Mouse (Mus musculus): ENCODE measurements around the gene Ccdc160. TPM values are rescaled to one million over a fixed set of nuclear protein-coding genes. Genes with fewer than 3 reads are reported as not detected.

Ccdc160 gene
- polyA plus RNA-seq, 1 experiment, result not detected

DNA sequence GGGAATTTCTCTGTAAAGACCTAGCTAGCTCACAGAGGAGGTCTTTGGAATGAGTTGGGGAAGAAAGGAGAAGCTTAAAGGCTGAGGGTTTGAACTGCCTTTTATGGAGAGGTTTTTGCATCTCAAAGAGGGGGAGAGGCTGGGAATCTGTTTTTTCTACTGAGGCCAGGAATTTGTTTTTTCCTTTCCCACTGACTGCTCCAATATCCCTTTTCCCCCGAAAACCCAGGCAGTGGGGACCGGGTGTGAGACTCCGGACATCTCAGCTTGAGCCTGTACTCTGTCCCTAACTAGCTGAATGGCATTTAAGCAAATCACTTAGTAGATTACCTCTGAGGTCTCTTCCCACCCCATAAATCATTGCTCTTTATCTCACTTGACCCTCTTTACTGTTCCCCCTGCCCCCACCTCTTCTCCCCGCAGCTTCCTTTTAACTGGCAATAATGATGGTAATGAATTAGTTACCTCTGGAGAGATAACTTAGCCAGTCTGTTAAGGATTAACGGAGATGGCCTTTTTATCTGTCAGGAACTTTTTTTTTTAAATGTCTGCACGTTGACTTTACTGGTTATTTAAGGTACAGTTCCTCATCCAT lies 37.4 kb upstream of the Ccdc160 start:
- H3K27ac ChIP-seq (ENCODE audit: control insufficient read depth, insufficient read depth, low read length), result no peak overlapping the region
- 85% methylated on average over 6 of the region's 6 CpGs for WGBS
- DNase-seq, result no peak
- no peak overlapping the region for H3K4me3 ChIP-seq (ENCODE audit: control insufficient read depth, insufficient read depth, low read length)
- H3K4me1 ChIP-seq (replicated peaks; ENCODE audit: control insufficient read depth, insufficient read depth, low read length), result peaks cover 13% of the 10 kb centered on the region
- H3K36me3 ChIP-seq (ENCODE audit: control insufficient read depth, insufficient read depth, low read length), result no peaks in the 10 kb centered on the region
- no peaks in the 10 kb centered on the region for H3K27me3 ChIP-seq (ENCODE audit: control insufficient read depth, insufficient read depth, low read length)
- no peak for TF ChIP-seq POLR2A (IDR thresholded peaks at IDR 0.05; ENCODE audit: control insufficient read depth, extremely low read depth, insufficient read depth, low read length, poor library complexity)
- no peak for TF ChIP-seq CTCF (IDR thresholded peaks at IDR 0.05; ENCODE audit: borderline replicate concordance, control insufficient read depth, extremely low read depth, insufficient read depth, low read length, poor library complexity)

DNA sequence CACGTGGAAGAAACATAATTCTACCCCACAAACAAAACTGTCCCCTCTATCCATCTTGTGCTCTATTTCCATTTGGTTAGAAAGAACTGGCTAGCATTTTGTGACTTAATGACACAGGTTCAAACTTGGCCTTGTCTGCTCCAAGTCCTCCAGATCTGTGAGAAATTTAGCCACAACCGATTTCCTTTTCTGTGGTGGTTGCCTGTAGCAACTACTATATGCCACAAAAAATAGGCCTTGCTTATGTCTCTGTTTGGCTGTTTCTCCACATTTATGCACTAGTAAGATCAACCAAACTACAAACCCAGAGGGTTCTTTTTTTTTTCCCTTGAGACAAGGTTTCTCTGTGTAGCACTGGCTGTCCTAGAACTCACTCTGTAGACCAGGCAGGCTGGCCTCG lies 33.8 kb upstream of the Ccdc160 start:
- Histone ChIP-seq H3K4me1 (replicated peaks; ENCODE audit: control insufficient read depth, insufficient read depth, low read length) (peaks cover 19% of the 10 kb centered on the region), H3K27ac (ENCODE audit: control insufficient read depth, insufficient read depth, low read length) (peak overlapping the region; percentile 96), H3K36me3 (ENCODE audit: control insufficient read depth, insufficient read depth, low read length) (no peaks in the 10 kb centered on the region), H3K27me3 (ENCODE audit: control insufficient read depth, insufficient read depth, low read length) (no peaks in the 10 kb centered on the region), H3K4me3 (ENCODE audit: control insufficient read depth, insufficient read depth, low read length) (no peak overlapping the region)
- TF ChIP-seq POLR2A (IDR thresholded peaks at IDR 0.05; ENCODE audit: control insufficient read depth, extremely low read depth, insufficient read depth, low read length, poor library complexity), result no peak
- WGBS, result 18% methylated on average over 3 of the region's 3 CpGs
- peak; percentile 35 for DNase-seq

DNA sequence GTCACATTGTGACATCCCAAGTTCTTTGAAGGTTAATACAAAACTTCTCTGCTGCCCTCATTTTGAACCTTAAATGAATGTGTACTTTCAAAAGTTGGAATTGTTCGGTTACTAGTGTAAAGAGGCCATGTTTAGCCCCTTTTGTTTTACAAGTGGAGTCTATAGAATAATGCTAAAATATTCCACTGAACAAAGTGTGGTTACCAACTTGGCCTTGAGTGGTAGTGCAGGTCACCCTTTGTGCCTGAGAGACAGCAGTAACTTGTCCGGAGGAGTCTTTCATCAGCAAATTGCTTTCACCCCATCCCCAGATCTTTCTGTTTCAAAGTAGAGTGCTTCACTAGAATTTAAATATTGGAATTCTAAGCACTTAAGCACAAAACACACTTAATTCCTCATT lies 31.8 kb upstream of the Ccdc160 start:
- Histone ChIP-seq H3K36me3 (ENCODE audit: control insufficient read depth, insufficient read depth, low read length) (no peaks in the 10 kb centered on the region), H3K27ac (ENCODE audit: control insufficient read depth, insufficient read depth, low read length) (no peak overlapping the region), H3K4me3 (ENCODE audit: control insufficient read depth, insufficient read depth, low read length) (no peak overlapping the region), H3K27me3 (ENCODE audit: control insufficient read depth, insufficient read depth, low read length) (no peaks in the 10 kb centered on the region), H3K4me1 (replicated peaks; ENCODE audit: control insufficient read depth, insufficient read depth, low read length) (peaks cover 16% of the 10 kb centered on the region)
- 80% methylated on average over 2 of the region's 2 CpGs for WGBS
- no peak for DNase-seq
- no peak for TF ChIP-seq CTCF (IDR thresholded peaks at IDR 0.05; ENCODE audit: borderline replicate concordance, control insufficient read depth, extremely low read depth, insufficient read depth, low read length, poor library complexity)
- TF ChIP-seq POLR2A (IDR thresholded peaks at IDR 0.05; ENCODE audit: control insufficient read depth, extremely low read depth, insufficient read depth, low read length, poor library complexity), result no peak

DNA sequence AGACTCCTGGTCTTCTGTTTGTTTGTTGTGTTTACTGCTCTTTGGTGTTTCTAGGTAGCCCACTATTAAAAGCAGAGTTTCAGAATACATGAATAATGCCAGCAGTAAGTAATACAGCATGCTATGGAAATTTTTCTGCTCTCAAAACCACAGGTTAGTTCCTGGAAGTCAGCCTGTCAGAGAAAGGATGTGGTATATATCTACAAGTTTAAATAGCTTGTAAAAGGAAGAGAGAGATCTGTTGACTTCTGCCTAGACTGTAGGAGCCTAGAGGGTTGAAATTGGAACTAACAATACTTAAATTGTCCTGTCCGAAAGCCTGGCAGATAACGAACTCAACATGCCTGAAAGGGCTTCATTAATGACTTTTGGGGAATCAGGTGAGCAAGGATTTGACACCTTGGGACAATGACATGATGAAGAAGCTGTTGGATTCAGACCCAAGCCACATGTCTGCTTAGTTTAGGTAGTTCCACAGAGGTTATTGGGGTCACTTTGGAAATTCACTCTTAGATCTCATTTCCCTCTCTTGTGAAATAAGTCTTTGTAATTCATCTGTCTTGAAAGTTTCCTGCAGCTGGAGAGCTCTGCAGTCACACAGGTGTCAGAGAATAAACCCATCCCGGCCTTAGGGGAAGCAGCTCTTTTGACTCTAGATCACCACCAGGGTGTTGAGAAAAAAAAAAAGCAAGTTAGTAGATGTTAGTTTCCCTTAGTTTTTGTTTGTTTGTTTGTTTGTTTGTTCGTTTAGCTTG lies 30.6 kb upstream of the Ccdc160 start:
- Histone ChIP-seq H3K36me3 (ENCODE audit: control insufficient read depth, insufficient read depth, low read length) (no peaks in the 10 kb centered on the region), H3K4me1 (replicated peaks; ENCODE audit: control insufficient read depth, insufficient read depth, low read length) (peaks cover 13% of the 10 kb centered on the region), H3K27ac (ENCODE audit: control insufficient read depth, insufficient read depth, low read length) (peak overlapping the region; percentile 93; the same call in 1 of the 2 replicates), H3K27me3 (ENCODE audit: control insufficient read depth, insufficient read depth, low read length) (no peaks in the 10 kb centered on the region), H3K4me3 (ENCODE audit: control insufficient read depth, insufficient read depth, low read length) (no peak overlapping the region)
- TF ChIP-seq CTCF (IDR thresholded peaks at IDR 0.05; ENCODE audit: borderline replicate concordance, control insufficient read depth, extremely low read depth, insufficient read depth, low read length, poor library complexity) (no peak), POLR2A (IDR thresholded peaks at IDR 0.05; ENCODE audit: control insufficient read depth, extremely low read depth, insufficient read depth, low read length, poor library complexity) (no peak)
- WGBS, result 8% methylated on average over 4 of the region's 4 CpGs
- peak; percentile 17 for DNase-seq

DNA sequence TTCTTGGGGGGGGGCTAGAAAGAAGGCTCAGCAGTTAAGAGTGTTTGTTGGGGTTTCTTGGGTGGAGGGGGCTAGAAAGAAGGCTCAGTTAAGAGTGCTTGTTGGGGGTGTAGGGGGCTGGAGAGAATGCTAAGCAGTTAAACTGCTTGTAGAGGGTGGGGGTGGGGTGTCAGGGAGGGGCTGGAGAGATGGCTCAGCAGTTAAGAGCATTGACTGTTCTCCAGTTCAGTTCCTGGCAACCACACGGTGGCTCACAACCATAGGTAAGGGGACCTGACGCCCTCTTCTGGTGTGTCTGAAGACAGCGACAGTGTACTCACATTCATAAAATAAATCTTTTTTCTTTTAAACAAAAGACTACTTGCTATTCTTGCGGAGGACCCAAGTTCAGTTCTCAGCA lies 28.8 kb upstream of the Ccdc160 start:
- Histone ChIP-seq H3K4me1 (replicated peaks; ENCODE audit: control insufficient read depth, insufficient read depth, low read length) (peaks cover 8% of the 10 kb centered on the region), H3K36me3 (ENCODE audit: control insufficient read depth, insufficient read depth, low read length) (no peaks in the 10 kb centered on the region), H3K4me3 (ENCODE audit: control insufficient read depth, insufficient read depth, low read length) (no peak overlapping the region), H3K27me3 (ENCODE audit: control insufficient read depth, insufficient read depth, low read length) (no peaks in the 10 kb centered on the region), H3K27ac (ENCODE audit: control insufficient read depth, insufficient read depth, low read length) (no peak overlapping the region; the same call in 1 of the 2 replicates)
- WGBS, result 76% methylated on average over 4 of the region's 4 CpGs
- DNase-seq, result no peak
- no peak for TF ChIP-seq POLR2A (IDR thresholded peaks at IDR 0.05; ENCODE audit: control insufficient read depth, extremely low read depth, insufficient read depth, low read length, poor library complexity)
- TF ChIP-seq CTCF (IDR thresholded peaks at IDR 0.05; ENCODE audit: borderline replicate concordance, control insufficient read depth, extremely low read depth, insufficient read depth, low read length, poor library complexity), result no peak

DNA sequence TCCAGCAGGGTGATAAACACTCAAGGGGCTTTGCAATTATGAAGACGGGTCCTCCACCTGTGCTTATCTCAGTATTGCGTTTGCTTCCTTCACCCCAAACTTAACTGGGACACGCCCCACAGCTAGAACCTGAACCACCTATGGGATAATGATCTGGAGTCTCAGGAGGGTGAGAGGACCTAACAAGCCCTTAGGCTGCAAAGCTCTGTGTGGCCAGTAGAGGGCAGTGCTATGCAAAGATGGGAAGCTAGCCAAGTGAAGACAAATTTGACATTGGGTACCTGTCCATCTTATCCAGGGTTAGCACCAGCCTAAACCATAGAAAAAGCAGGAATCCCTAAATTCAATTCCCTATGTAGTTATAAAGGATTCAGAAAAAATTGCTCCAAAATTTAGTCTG lies 15.0 kb upstream of the Ccdc160 start:
- Histone ChIP-seq H3K27ac (ENCODE audit: control insufficient read depth, insufficient read depth, low read length) (no peak overlapping the region), H3K4me3 (ENCODE audit: control insufficient read depth, insufficient read depth, low read length) (no peak overlapping the region), H3K27me3 (ENCODE audit: control insufficient read depth, insufficient read depth, low read length) (no peaks in the 10 kb centered on the region), H3K36me3 (ENCODE audit: control insufficient read depth, insufficient read depth, low read length) (no peaks in the 10 kb centered on the region), H3K4me1 (replicated peaks; ENCODE audit: control insufficient read depth, insufficient read depth, low read length) (no peaks in the 10 kb centered on the region)
- TF ChIP-seq CTCF (IDR thresholded peaks at IDR 0.05; ENCODE audit: borderline replicate concordance, control insufficient read depth, extremely low read depth, insufficient read depth, low read length, poor library complexity) (no peak), POLR2A (IDR thresholded peaks at IDR 0.05; ENCODE audit: control insufficient read depth, extremely low read depth, insufficient read depth, low read length, poor library complexity) (no peak)
- peak; percentile 51 for DNase-seq
- WGBS, result 36% methylated on average over 3 of the region's 3 CpGs
